Mouse (Mus musculus) small intestine, adult 10 weeks (tissue): ENCODE measurements around the gene Gm3173. TPM values are rescaled to one million over a fixed set of nuclear protein-coding genes. Genes with fewer than 3 reads are reported as not detected.

Experiments
- polyA plus RNA-seq: library from polyadenylated mRNA; stranded (reverse); fragments of 350-450 nt; fragmentation: Illumina TruSeq; extraction: RNeasy Lipid Tissue Mini Kit (QIAGEN cat#74804); gene quantifications from one replicate; pipeline ENCODE4 v1.2.3, GENCODE M21; 2014; ENCODE audit warnings: low replicate concordance

Gm3173 gene
- 2.0 TPM for polyA plus RNA-seq

GRCm38 (mm10) chr14:4430692-4431091, at the start of gene Gm3173:
Gm3173 (plus strand) TSS chr14:4430992.

GRCm38 (mm10) chr14:4397226-4397625, 33.6 kb upstream of the Gm3173 start, which contains the start of gene Gm3159:
Gm3159 (plus strand) TSS chr14:4397526.

GRCm38 (mm10) chr14:4414965-4415835, 15.6 kb upstream of the Gm3173 start, which contains the start of gene Gm3164:
Gm3164 (plus strand) TSS chr14:4415448.

GRCm38 (mm10) chr14:4481445-4481844, 50.7 kb downstream of the Gm3173 start, which contains the start of gene Gm3182:
Gm3182 (plus strand) TSS chr14:4481745.

GRCm38 (mm10) chr14:4555105-4555504, 124.3 kb downstream of the Gm3173 start, which contains the start of gene Gm3047:
Gm3047 (plus strand) TSS chr14:4555405.

Other genes with a start within 250 kb of the Gm3173 start
- not detected for gene Gm2974, start 248.4 kb upstream of the Gm3173 start, polyA plus RNA-seq
- gene Gm3138, start 181.4 kb upstream of the Gm3173 start, polyA plus RNA-seq: not detected
- gene Gm3149, start 113.7 kb upstream of the Gm3173 start, polyA plus RNA-seq: not detected
- gene 2610042L04Rik, start 96.2 kb upstream of the Gm3173 start, polyA plus RNA-seq: 0.63 TPM
- not detected for gene Gm3159, start 33.5 kb upstream of the Gm3173 start, polyA plus RNA-seq
- gene Gm3164, start 15.5 kb upstream of the Gm3173 start, polyA plus RNA-seq: 0.26 TPM
- not detected for gene Gm3182, start 50.8 kb downstream of the Gm3173 start, polyA plus RNA-seq
- not detected for gene Gm3047, start 124.4 kb downstream of the Gm3173 start, polyA plus RNA-seq
- not detected for gene Gm8159, start 201.4 kb downstream of the Gm3173 start, polyA plus RNA-seq
- not detected for gene Gm3239, start 233.2 kb downstream of the Gm3173 start, polyA plus RNA-seq